Mouse (Mus musculus): ENCODE results near the gene Zfp266. TPM values are rescaled to one million over a fixed set of nuclear protein-coding genes. Genes with fewer than 3 reads are reported as not detected.
"Not testable (repeated sequence)": the region's sequence is repeated elsewhere in the genome, so short reads cannot be mapped to it uniquely, and the experiment has no call there.

Gene Zfp266
- 40.6 and 48.8 TPM in 2 replicates for total RNA-seq (2015)
- 34.6 and 43.3 TPM in 2 replicates for total RNA-seq (2017)

GRCm38 (mm10) chr9:20521306-20521957 is at the start of gene Zfp266:
TSS of gene Zfp266 (minus strand) at chr9:20521417.
- peak; percentile 91 for ATAC-seq (replicated peaks; ENCODE audit: poor library complexity)

GRCm38 (mm10) chr9:20565326-20566030 is 44.3 kb upstream of the Zfp266 start:
- ATAC-seq (replicated peaks; ENCODE audit: poor library complexity) = not testable (repeated sequence)

- no peak for ATAC-seq (replicated peaks; ENCODE audit: poor library complexity)
Observed at GRCm38 (mm10) chr9:20562177-20562576, 41.0 kb upstream of the Zfp266 start.

GRCm38 (mm10) chr9:20552698-20553097 is 31.5 kb upstream of the Zfp266 start:
- no peak for ATAC-seq (replicated peaks; ENCODE audit: poor library complexity)

- no peak for ATAC-seq (replicated peaks; ENCODE audit: poor library complexity)
Observed at GRCm38 (mm10) chr9:20551781-20552275, 30.6 kb upstream of the Zfp266 start.

- peak; percentile 72 for ATAC-seq (replicated peaks; ENCODE audit: poor library complexity)
Observed at GRCm38 (mm10) chr9:20545151-20545550, 23.9 kb upstream of the Zfp266 start.

GRCm38 (mm10) chr9:20544070-20544821 is 23.0 kb upstream of the Zfp266 start:
- ATAC-seq (replicated peaks; ENCODE audit: poor library complexity) = peak; percentile 88

- no peak for ATAC-seq (replicated peaks; ENCODE audit: poor library complexity)
Observed at GRCm38 (mm10) chr9:20543496-20543895, 22.3 kb upstream of the Zfp266 start.

GRCm38 (mm10) chr9:20536598-20536997 is 15.4 kb upstream of the Zfp266 start:
- no peak for ATAC-seq (replicated peaks; ENCODE audit: poor library complexity)

- ATAC-seq (replicated peaks; ENCODE audit: poor library complexity) = no peak
Observed at GRCm38 (mm10) chr9:20534326-20534926, 13.2 kb upstream of the Zfp266 start.

- ATAC-seq (replicated peaks; ENCODE audit: poor library complexity) = no peak
Observed at GRCm38 (mm10) chr9:20520531-20521210, 546 bp downstream of the Zfp266 start.

- no peak for ATAC-seq (replicated peaks; ENCODE audit: poor library complexity)
Observed at GRCm38 (mm10) chr9:20519949-20520348, 1.3 kb downstream of the Zfp266 start.

- no peak for ATAC-seq (replicated peaks; ENCODE audit: poor library complexity)
Observed at GRCm38 (mm10) chr9:20518708-20519107, 2.5 kb downstream of the Zfp266 start.

- no peak for ATAC-seq (replicated peaks; ENCODE audit: poor library complexity)
Observed at GRCm38 (mm10) chr9:20517727-20518126, 3.5 kb downstream of the Zfp266 start.

GRCm38 (mm10) chr9:20514016-20514415 is 7.2 kb downstream of the Zfp266 start:
- no peak for ATAC-seq (replicated peaks; ENCODE audit: poor library complexity)

- no peak for ATAC-seq (replicated peaks; ENCODE audit: poor library complexity)
Observed at GRCm38 (mm10) chr9:20512714-20513113, 8.5 kb downstream of the Zfp266 start.

- peak; percentile 50 for ATAC-seq (replicated peaks; ENCODE audit: poor library complexity)
Observed at GRCm38 (mm10) chr9:20511645-20512044, 9.6 kb downstream of the Zfp266 start.

GRCm38 (mm10) chr9:20510346-20510745 is 10.9 kb downstream of the Zfp266 start:
- no peak for ATAC-seq (replicated peaks; ENCODE audit: poor library complexity)

- ATAC-seq (replicated peaks; ENCODE audit: poor library complexity) = peak; percentile 74
Observed at GRCm38 (mm10) chr9:20509676-20510075, 11.5 kb downstream of the Zfp266 start.

GRCm38 (mm10) chr9:20504801-20505200 is 16.4 kb downstream of the Zfp266 start:
- ATAC-seq (replicated peaks; ENCODE audit: poor library complexity) = no peak

All from megakaryocyte progenitor cell, adult 5-6 weeks (primary cell).